Mouse (Mus musculus) forebrain, embryonic 10.5 days (tissue): Measurements from ENCODE around the gene Numb. TPM values are rescaled to one million over a fixed set of nuclear protein-coding genes. Genes with fewer than 3 reads are reported as not detected.

Experiments
- DNase-seq: peaks from one replicate; pipeline ENCODE4 v3.0.0-alpha.2; 2017; ENCODE audit warnings: low spot score; ENCODE audit errors: extremely low spot score
- H3K27ac ChIP-seq: fragments of 300-500 bp; sonication (generic); 2 replicates; pipeline ENCODE4 v1.5.1; 2016; ENCODE audit warnings: mild to moderate bottlenecking
- H3K27me3 ChIP-seq: fragments of 300-500 bp; sonication (generic); 2 replicates; pipeline ENCODE4 v1.6.1; 2016; ENCODE audit warnings: mild to moderate bottlenecking; ENCODE audit not compliant: poor library complexity, severe bottlenecking
- H3K36me3 ChIP-seq: fragments of 300-500 bp; sonication (generic); replicated peaks from 2 replicates; pipeline ENCODE4 v1.6.1; 2016; ENCODE audit warnings: mild to moderate bottlenecking, moderate library complexity
- H3K4me1 ChIP-seq: fragments of 300-500 bp; sonication (generic); 2 replicates; pipeline ENCODE4 v1.6.1; 2016
- H3K4me3 ChIP-seq: fragments of 300-500 bp; sonication (generic); 2 replicates; pipeline ENCODE4 v1.5.1; 2016; ENCODE audit warnings: mild to moderate bottlenecking, moderate library complexity
- H3K9me3 ChIP-seq: fragments of 300-500 bp; sonication (generic); 2 replicates; pipeline ENCODE4 v1.6.1; 2016; ENCODE audit warnings: mild to moderate bottlenecking, moderate library complexity
- whole genome bisulfite sequencing: fragments of 180-500 bp; shearing (Covaris S2); methylation state at CpG from one replicate; pipeline ENCODE4 v1.1.7; 2016; 5-methylcytosine and 5-hydroxymethylcytosine counted together
- polyA plus RNA-seq: library from polyadenylated mRNA; unstranded; fragments of >200 nt; fragmentation: Nextera tagmentation; extraction: Ambion mirVana; gene quantifications from 2 replicates; pipeline ENCODE4 v1.2.1, GENCODE M21; 2016

Numb gene
- polyA plus RNA-seq, result 35.5 and 37.1 TPM in 2 replicates

DNA sequence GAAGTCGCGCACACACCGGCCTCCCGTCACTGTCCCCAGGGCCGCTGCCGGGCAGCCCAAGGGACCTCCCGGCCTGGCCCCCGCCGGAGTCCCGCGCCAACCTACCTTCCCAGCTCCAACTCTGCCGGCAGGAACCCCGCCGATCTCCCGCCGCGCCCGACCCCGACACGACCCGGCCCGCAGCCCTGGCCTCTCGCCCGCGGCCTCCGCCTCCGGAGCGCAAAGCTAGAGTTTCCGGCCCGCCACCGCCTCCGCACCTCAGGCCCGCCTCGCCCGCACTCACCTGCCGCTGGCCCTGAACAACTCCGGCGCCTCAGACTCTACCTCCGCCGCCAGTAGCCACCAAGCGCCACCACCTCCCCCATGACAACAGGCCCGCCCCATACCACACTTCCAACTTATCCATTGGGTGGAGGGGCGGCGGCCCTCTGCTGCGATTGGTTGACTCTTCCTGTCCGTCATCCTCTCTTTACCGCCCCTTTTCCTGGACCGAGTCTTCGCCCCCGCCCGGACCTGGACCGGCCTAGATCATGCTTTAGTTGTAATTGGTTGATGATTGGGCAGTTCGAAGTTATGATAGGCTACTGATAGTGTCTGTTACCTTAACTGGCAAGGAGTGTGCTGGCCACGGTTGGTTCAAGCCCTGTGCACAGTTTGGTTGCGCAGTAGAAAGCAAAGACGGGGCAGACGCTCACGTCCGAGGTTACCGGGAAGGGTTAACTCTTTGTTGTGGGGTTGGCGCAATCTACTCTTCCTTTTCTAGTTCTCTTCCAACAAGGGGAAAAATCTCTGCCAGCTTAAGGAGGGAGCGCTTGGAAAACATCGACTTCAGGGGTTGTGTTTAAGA lies at the start of gene Numb:
Numb (minus strand) TSS at position 400 of the 847 bp plus-strand sequence.
- Histone ChIP-seq H3K27me3 (no peaks in the 10 kb centered on the region), H3K27ac (peak within 1 kb of the TSS; percentile 93), H3K9me3 (no peaks in the 10 kb centered on the region), H3K36me3 (peaks cover 3% of the 10 kb centered on the region), H3K4me3 (peak within 1 kb of the TSS; percentile 91), H3K4me1 (peaks cover 43% of the 10 kb centered on the region)
- under 1% methylated on average over 63 of the region's 63 CpGs for WGBS
- peak; percentile 98 for DNase-seq

DNA sequence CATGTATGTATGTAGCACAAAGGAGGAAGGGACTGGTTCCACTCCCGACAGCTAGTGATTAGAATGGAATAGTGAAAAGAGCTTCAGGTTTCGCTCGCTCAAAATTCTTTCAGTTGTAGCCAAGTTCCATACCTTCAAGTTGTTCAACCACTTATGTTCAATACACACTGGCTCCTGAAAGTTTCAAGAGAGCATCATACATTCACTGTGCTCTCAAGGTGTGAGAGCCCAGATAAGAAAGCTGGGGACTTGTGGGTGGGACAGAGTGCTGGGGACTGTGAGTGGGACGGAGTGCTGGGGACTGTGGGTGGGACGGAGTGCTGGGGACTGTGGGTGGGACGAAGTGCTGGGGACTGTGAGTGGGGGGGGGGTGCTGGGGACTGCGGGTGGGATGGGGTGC lies 43.5 kb upstream of the Numb start:
- H3K27ac ChIP-seq, result no peak overlapping the region
- H3K36me3 ChIP-seq, result no peaks in the 10 kb centered on the region
- no peaks in the 10 kb centered on the region for H3K27me3 ChIP-seq
- DNase-seq, result no peak
- H3K9me3 ChIP-seq, result no peaks in the 10 kb centered on the region
- no peak overlapping the region for H3K4me3 ChIP-seq
- 89% methylated on average over 7 of the region's 7 CpGs for WGBS
- no peaks in the 10 kb centered on the region for H3K4me1 ChIP-seq

DNA sequence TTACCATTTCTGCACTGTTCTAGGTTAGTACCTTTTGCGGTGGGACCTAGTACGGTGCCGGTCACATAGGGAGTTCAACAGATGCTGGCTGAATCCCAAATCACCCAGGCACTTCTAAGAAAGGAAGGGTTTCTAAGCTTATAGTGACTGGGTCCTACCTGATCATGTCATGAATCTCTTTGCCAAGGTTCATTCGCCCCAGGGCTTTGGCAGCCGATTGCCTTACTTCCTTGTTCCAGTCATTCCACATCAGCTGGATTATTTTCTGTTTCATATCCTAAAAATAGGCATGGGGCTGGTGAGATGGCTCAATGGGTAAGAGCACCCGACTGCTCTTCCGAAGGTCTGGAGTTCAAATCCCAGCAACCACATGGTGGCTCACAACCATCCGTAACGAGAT lies 36.5 kb upstream of the Numb start:
- no peaks in the 10 kb centered on the region for H3K27me3 ChIP-seq
- peaks cover 45% of the 10 kb centered on the region for H3K36me3 ChIP-seq
- H3K9me3 ChIP-seq, result no peaks in the 10 kb centered on the region
- no peak overlapping the region for H3K27ac ChIP-seq
- H3K4me1 ChIP-seq, result peaks cover 5% of the 10 kb centered on the region
- WGBS, result 91% methylated on average over 9 of the region's 9 CpGs
- no peak overlapping the region for H3K4me3 ChIP-seq
- no peak for DNase-seq

DNA sequence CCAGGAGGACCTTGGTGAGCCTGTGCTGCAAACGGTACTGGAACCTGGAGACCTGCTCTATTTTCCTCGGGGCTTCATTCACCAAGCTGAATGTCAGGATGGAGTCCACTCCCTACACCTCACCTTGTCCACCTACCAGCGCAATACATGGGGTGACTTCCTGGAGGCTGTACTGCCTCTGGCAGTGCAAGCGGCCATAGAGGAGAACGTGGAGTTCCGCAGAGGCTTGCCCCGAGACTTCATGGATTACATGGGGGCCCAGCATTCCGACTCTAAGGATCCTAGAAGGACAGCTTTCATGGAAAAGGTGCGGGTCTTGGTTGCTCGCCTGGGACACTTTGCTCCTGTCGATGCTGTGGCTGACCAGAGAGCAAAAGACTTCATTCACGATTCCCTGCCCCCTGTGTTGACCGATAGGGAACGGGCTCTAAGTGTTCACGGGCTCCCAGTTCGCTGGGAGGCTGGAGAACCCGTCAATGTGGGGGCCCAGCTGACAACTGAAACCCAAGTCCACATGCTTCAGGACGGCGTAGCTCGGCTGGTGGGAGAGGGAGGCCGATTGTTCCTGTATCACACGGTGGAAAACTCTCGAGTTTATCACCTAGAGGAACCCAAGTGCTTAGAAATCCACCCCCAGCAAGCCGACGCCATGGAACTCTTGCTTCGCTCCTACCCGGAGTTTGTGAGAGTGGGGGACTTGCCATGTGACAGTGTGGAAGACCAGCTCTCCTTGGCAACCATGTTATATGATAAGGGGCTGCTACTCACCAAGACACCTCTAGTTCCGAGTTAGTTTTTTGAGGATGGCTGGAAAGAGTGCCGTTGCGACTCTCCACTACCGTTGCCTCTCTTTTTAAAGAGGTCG lies 30.2 kb upstream of the Numb start:
- DNase-seq, result no peak
- peak overlapping the region; percentile 95 for H3K27ac ChIP-seq
- H3K36me3 ChIP-seq, result peaks cover 51% of the 10 kb centered on the region
- H3K9me3 ChIP-seq, result 0 out of 2 replicates have a peak, but pooled peaks cover 4% of the 10 kb centered on the region
- WGBS, result 73% methylated on average over 32 of the region's 32 CpGs
- H3K4me1 ChIP-seq, result peaks cover 37% of the 10 kb centered on the region
- H3K27me3 ChIP-seq, result no peaks in the 10 kb centered on the region
- peak overlapping the region; percentile 82 for H3K4me3 ChIP-seq

DNA sequence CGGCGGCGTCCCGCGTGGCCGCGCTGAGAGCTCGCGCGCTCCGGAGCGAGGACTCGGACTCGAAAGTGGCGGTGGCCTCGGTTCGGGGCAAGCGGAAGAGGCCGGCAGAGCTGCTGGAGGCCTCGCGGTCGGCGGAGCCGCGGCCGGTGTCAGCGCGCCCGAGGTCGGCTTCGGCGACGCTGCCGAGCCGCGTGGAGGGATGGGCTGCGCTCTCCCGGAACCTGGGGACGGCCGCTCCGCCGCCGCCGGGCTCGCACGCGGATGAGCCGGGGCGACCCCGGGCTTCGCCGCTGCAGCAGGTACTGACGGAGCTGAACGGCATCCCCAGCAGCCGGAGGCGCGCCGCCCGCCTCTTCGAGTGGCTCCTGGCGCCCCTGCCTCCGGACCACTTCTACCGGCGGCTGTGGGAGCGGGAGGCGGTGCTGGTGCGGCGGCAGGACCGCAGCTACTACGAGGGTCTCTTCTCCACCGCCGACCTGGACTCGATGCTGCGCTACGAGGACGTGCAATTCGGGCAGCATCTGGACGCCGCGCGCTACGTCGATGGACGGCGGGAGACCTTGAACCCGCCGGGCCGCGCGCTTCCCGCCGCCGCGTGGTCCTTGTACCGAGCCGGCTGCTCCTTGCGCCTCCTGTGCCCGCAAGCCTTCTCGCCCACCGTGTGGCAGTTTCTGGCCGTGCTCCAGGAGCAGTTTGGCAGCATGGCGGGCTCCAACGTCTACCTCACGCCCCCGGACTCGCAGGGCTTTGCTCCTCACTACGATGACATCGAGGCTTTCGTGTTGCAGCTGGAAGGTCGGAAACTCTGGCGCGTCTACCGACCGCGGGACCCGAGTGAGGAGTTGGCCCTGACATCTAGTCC lies 29.3 kb upstream of the Numb start:
- peak; percentile 63 for DNase-seq
- peaks cover 37% of the 10 kb centered on the region for H3K4me1 ChIP-seq
- WGBS, result under 1% methylated on average over 116 of the region's 116 CpGs
- peaks cover 42% of the 10 kb centered on the region for H3K36me3 ChIP-seq
- no peaks in the 10 kb centered on the region for H3K27me3 ChIP-seq
- H3K27ac ChIP-seq, result peak overlapping the region; percentile 95
- peak overlapping the region; percentile 82 for H3K4me3 ChIP-seq
- 0 out of 2 replicates have a peak, but pooled peaks cover 4% of the 10 kb centered on the region for H3K9me3 ChIP-seq

DNA sequence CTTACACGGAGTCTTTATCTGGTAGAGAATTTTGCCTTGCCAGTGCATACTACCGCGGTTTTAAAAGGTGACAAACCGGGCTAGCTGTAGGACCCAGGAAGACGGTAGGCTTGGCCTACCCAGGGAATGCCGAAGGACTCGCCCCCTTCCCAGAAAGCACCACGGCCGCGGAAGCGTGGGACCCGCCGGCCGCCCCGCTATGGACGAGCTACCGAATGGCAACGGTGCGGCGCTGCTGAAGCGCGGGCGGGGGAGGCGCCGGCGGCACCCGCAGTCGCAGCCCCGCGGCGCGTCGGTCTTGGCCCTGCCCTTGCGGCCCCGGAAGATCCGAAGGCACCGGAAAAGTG lies 28.7 kb upstream of the Numb start, which contains the start of gene Riox1:
Riox1 (plus strand) TSS at position 116 of the 347 bp plus-strand sequence.
- Histone ChIP-seq H3K4me1 (peaks cover 37% of the 10 kb centered on the region), H3K36me3 (peaks cover 36% of the 10 kb centered on the region), H3K4me3 (peak within 1 kb of the TSS; percentile 82), H3K27ac (peak within 1 kb of the TSS; percentile 95), H3K27me3 (no peaks in the 10 kb centered on the region), H3K9me3 (0 out of 2 replicates have a peak, but pooled peaks cover 4% of the 10 kb centered on the region)
- WGBS, result under 1% methylated on average over 35 of the region's 37 CpGs
- peak; percentile 84 for DNase-seq

DNA sequence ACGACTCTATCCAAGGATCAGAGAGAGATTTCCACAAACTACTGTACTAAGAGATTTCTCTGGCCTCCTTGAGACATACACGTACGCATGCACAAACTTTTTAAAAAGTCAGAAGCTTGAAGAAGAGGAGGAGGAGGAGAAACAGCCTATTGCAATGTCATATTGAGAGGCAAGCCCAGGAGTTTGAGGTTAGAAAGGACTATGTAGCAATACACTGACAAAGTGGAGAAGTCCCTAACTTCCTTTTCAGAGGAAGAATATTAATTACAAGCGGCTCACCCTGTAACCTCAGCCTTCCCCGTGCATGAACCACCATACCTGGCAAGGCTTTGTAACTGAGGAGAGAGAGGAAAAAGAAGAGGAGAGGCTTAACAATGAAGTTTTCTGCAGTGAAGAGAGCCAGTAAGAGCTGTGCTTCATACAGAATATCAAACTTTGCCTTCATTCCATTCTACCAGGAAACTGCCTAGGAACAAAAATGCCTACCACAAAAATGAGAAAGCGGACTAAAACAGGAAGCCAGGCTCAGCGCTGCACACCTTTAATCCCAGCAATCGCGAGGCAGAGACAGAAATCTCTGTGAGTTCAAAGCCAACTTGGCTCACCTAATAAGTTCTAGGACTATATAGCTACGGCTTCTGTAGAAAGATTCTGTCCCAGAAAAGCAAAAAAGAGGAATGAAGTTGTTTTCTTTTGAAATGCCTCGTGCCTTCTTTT lies 28.2 kb upstream of the Numb start:
- DNase-seq, result no peak
- Histone ChIP-seq H3K36me3 (peaks cover 31% of the 10 kb centered on the region), H3K27me3 (no peaks in the 10 kb centered on the region), H3K27ac (peak overlapping the region; percentile 95), H3K4me1 (peaks cover 37% of the 10 kb centered on the region), H3K4me3 (peak overlapping the region; percentile 82), H3K9me3 (0 out of 2 replicates have a peak, but pooled peaks cover 4% of the 10 kb centered on the region)
- 31% methylated on average over 11 of the region's 11 CpGs for WGBS

DNA sequence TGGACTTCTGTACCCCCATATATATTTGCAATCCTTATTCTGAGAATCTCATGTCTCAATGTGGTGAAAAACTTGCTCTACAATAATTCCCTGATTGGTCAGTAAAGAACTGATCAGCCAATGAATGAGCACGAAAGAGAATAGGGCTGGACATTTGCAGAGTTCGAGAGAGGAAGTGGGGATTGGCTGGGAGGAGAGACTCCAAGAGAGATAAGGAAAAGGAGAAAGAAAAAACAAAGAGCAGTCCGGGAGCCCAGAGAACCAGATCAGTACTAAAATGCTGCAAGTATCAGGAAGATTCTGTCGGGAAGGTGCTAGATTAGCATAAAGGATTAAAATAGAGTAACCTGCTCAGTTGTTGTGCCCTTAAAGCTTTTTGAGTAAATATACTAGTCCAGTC lies 27.3 kb upstream of the Numb start:
- Histone ChIP-seq H3K27ac (no peak overlapping the region), H3K36me3 (peaks cover 25% of the 10 kb centered on the region), H3K4me1 (peaks cover 37% of the 10 kb centered on the region), H3K27me3 (no peaks in the 10 kb centered on the region), H3K9me3 (0 out of 2 replicates have a peak, but pooled peaks cover 4% of the 10 kb centered on the region), H3K4me3 (no peak overlapping the region)
- DNase-seq, result no peak
- WGBS, result 76% methylated on average over 4 of the region's 4 CpGs

DNA sequence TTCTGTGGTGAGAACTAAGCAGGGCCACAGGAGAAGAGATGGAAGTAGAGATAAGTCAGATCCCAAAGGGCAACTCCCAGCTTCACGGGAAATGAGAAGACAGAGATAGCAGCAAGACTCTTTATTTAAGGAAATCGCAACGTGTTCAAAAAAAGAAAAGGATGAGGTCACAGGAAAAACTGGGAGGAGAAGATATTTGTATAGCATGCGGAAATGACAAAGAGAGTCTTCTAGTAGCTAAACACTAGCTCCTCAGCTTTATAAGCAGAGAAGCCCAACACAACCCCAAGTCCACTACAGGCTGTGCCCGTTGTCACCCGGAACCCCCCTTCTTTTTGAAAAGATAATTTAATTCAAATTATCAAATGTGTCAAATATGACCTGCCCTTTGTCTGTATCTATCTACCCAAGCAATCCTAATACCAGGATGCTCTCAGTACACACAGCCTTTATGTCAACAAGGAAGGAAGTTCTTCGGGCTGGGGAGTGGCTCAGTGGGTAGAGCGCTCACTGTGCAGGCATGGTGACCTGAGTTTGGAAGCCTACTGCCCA lies 25.6 kb upstream of the Numb start:
- H3K4me3 ChIP-seq, result no peak overlapping the region
- H3K27ac ChIP-seq, result no peak overlapping the region
- H3K4me1 ChIP-seq, result peaks cover 23% of the 10 kb centered on the region
- 0 out of 2 replicates have a peak, but pooled peaks cover 4% of the 10 kb centered on the region for H3K9me3 ChIP-seq
- no peaks in the 10 kb centered on the region for H3K27me3 ChIP-seq
- peaks cover 7% of the 10 kb centered on the region for H3K36me3 ChIP-seq
- no peak for DNase-seq
- WGBS, result 89% methylated on average over 8 of the region's 8 CpGs

DNA sequence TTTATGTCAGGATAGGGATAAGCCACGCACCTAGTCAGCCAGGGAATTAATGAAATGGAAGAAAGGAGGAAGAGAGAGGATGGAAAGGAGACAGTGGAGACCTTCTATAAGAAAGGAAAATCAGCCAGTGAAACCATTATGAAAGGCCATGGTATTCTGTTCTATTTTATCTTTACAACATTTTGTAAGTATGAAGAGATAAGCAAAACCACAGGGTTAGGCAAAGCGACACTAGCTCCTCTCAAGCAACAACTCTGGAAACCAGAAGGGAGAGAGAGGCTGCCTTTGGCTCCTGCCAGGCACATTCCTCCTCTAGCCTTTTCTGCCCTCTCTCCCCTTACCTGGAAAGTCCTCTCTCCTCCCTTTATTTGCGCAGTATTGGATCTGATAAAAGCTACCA lies 20.2 kb upstream of the Numb start:
- peaks cover 9% of the 10 kb centered on the region for H3K4me1 ChIP-seq
- DNase-seq, result no peak
- no peak overlapping the region for H3K27ac ChIP-seq
- no peaks in the 10 kb centered on the region for H3K9me3 ChIP-seq
- 84% methylated on average over 3 of the region's 3 CpGs for WGBS
- H3K36me3 ChIP-seq, result no peaks in the 10 kb centered on the region
- H3K4me3 ChIP-seq, result no peak overlapping the region
- H3K27me3 ChIP-seq, result no peaks in the 10 kb centered on the region

DNA sequence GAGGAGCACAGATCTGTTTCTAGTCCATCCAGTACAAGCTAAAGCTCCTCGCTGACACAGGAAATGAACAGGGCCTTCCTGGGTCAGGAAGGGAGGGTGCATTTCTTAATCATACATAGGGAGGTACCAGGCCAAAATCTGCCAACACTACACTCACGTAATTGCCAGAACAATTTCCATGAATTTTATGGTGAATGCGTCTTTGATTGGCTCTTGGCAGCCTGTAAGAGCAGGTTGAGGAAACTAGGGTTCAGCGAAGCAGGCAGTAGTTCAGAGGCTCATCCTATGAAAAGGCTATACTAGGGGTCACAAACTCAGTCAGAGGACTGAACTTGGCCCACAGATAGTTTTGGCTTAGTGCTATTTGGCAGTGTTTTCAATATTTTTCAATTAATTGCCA lies 18.3 kb upstream of the Numb start:
- no peak for DNase-seq
- H3K9me3 ChIP-seq, result no peaks in the 10 kb centered on the region
- no peaks in the 10 kb centered on the region for H3K36me3 ChIP-seq
- no peak overlapping the region for H3K27ac ChIP-seq
- WGBS, result 59% methylated on average over 4 of the region's 4 CpGs
- peaks cover 9% of the 10 kb centered on the region for H3K4me1 ChIP-seq
- no peak overlapping the region for H3K4me3 ChIP-seq
- no peaks in the 10 kb centered on the region for H3K27me3 ChIP-seq
